Mouse (Mus musculus): ENCODE data around the gene Ush1c. TPM values are rescaled to one million over a fixed set of nuclear protein-coding genes. Genes with fewer than 3 reads are reported as not detected.
"Not testable (repeated sequence)": the region's sequence is repeated elsewhere in the genome, so short reads cannot be mapped to it uniquely, and the experiment has no call there.

Ush1c gene
- polyA plus RNA-seq, 1 experiment from 2014 or later: 2.4 TPM

DNA sequence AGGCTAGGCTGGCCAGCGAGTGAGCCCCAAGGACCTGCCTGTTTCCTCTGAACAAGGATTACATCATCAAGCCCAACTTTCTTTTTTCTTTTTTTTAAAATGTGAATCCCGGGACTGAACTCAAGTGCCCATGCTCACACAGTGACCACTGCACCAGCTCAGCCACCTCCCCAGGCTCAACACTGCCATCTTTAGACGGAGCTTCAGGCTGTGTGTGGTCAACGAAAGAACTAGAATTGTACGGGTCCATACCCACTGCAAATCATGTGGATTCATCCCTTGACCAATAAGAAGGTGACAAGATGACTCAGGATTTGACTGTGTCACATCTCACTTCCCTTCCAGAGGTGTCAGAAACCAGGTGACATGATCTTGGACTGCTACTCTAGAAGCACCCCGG, 33.5 kb downstream of the Ush1c start:
- H3K4me2 ChIP-seq: no peak overlapping the region
- WGBS: 66% methylated on average over 6 of the region's 6 CpGs
- ATAC-seq (ENCODE audit: insufficient number of reproducible peaks, low FRiP score): no peak
- no peak overlapping the region for H3K9ac ChIP-seq
- H3K4me1 ChIP-seq (replicated peaks): peaks cover 14% of the 10 kb centered on the region
- H3K4me3 ChIP-seq: no peak overlapping the region
- H3K27me3 ChIP-seq (replicated peaks): peaks cover 24% of the 10 kb centered on the region; the same call in 1 of the 2 replicates
- no peaks in the 10 kb centered on the region for H3K9me3 ChIP-seq (replicated peaks)
- H3K36me3 ChIP-seq: no peaks in the 10 kb centered on the region
- H3K27ac ChIP-seq (ENCODE audit: poor library complexity, severe bottlenecking): no peak overlapping the region

DNA sequence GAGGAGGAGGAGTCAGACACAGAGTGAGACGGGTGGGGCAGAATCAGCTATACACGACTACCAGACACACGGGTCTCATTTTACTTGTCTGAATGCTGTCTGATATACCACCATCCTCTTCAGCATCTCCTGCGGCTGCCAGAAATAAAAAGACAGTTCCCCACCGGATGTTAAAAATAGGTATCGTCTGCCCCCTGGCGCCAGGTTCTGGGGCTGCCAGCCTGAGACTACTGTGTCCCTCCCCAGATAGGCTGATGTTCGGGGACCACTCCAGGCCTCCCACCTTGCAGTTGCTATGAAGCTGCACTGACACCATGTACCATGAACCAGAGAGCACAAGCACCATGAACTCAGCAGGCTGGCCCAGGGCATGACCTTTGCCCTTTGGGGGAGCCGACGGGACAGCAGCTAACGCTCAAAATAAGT, 34.2 kb downstream of the Ush1c start:
- WGBS: 44% methylated on average over 11 of the region's 11 CpGs
- H3K4me3 ChIP-seq: no peak overlapping the region
- no peaks in the 10 kb centered on the region for H3K36me3 ChIP-seq
- H3K9ac ChIP-seq: no peak overlapping the region
- H3K4me2 ChIP-seq: no peak overlapping the region
- ATAC-seq (ENCODE audit: insufficient number of reproducible peaks, low FRiP score): no peak
- H3K27me3 ChIP-seq (replicated peaks): peaks cover 20% of the 10 kb centered on the region; the same call in 1 of the 2 replicates
- H3K27ac ChIP-seq (ENCODE audit: poor library complexity, severe bottlenecking): no peak overlapping the region
- peaks cover 14% of the 10 kb centered on the region for H3K4me1 ChIP-seq (replicated peaks)
- H3K9me3 ChIP-seq (replicated peaks): no peaks in the 10 kb centered on the region

DNA sequence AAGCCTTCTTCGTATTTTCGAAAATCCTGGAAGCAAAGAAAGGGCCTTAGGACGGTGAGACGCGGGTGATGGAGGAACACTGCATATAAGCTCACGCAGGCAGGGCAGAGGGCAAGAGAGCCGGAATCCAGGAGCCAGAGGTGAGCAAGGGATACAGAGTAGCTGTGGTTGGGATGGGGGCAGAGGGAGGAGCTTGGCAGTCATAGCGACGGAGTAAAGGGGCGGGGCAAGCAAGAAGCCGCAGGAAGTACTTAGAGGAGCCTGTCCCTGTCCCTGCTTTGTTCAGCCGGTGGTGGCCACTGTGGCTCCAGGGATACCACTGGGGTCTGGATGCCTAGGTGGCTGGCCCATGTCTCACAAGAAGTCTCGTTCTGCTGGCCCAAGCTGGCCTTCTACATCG, 36.7 kb downstream of the Ush1c start:
- Histone ChIP-seq H3K4me3 (no peak overlapping the region), H3K4me1 (replicated peaks) (peaks cover 14% of the 10 kb centered on the region), H3K4me2 (peak overlapping the region; percentile 14; the same call in 1 of the 2 replicates), H3K27me3 (replicated peaks) (0 out of 2 replicates have a peak, but pooled peaks cover 10% of the 10 kb centered on the region), H3K9me3 (replicated peaks) (no peaks in the 10 kb centered on the region), H3K9ac (no peak overlapping the region), H3K36me3 (no peaks in the 10 kb centered on the region), H3K27ac (ENCODE audit: poor library complexity, severe bottlenecking) (no peak overlapping the region)
- no peak for ATAC-seq (ENCODE audit: insufficient number of reproducible peaks, low FRiP score)
- 19% methylated on average over 14 of the region's 14 CpGs for WGBS

DNA sequence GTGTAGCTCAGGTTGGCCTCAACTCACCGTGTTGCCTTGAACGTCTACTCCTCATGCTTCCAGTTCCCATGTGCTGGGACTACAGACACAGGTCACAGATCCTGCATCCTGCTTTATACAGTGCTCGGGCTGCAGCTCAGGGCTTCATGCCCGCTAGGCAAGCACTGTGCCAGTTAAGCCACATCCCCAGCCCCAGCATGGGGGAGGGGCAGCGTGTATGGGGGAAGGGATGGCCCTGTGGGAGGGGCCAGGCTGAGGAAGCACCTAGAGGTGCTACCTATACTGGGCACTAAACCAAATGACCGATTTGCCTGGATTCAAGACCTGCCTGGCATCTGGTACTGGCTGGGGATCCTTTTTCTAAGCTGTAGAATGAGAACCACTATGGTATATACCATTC, 38.3 kb downstream of the Ush1c start:
- no peak overlapping the region for H3K9ac ChIP-seq
- H3K4me1 ChIP-seq (replicated peaks): peaks cover 14% of the 10 kb centered on the region
- no peak overlapping the region for H3K27ac ChIP-seq (ENCODE audit: poor library complexity, severe bottlenecking)
- no peak for ATAC-seq (ENCODE audit: insufficient number of reproducible peaks, low FRiP score)
- WGBS: 70% methylated on average over 6 of the region's 6 CpGs
- H3K4me3 ChIP-seq: no peak overlapping the region
- 0 out of 2 replicates have a peak, but pooled peaks cover 8% of the 10 kb centered on the region for H3K27me3 ChIP-seq (replicated peaks)
- H3K4me2 ChIP-seq: no peak overlapping the region
- no peaks in the 10 kb centered on the region for H3K9me3 ChIP-seq (replicated peaks)
- no peaks in the 10 kb centered on the region for H3K36me3 ChIP-seq

DNA sequence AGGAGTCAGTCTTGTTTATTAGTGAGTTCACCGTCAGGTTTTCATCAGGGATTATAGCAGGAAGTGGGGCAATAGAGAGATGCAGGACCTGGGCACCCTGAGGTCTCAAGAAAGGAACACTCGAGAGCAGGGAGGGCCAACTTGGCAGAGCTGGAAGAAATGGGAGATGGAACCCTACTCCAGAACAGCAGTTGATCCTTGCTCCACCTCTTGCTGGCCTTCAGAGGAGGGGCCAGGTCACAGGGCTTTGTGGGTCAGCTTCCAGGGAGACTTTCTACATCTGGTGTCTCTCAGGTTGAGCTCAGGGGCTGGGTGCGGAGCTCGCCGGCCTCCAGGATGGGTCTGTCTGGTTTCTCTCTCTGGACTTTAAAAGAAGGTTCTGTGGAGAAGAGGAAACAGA, 42.9 kb downstream of the Ush1c start:
- WGBS: 67% methylated on average over 5 of the region's 5 CpGs
- Histone ChIP-seq H3K27me3 (replicated peaks) (0 out of 2 replicates have a peak, but pooled peaks cover 6% of the 10 kb centered on the region), H3K4me1 (replicated peaks) (0 out of 2 replicates have a peak, but pooled peaks cover 6% of the 10 kb centered on the region), H3K9me3 (replicated peaks) (no peaks in the 10 kb centered on the region), H3K4me3 (no peak overlapping the region), H3K4me2 (no peak overlapping the region), H3K36me3 (no peaks in the 10 kb centered on the region), H3K9ac (no peak overlapping the region), H3K27ac (ENCODE audit: poor library complexity, severe bottlenecking) (no peak overlapping the region)
- ATAC-seq (ENCODE audit: insufficient number of reproducible peaks, low FRiP score): no peak

DNA sequence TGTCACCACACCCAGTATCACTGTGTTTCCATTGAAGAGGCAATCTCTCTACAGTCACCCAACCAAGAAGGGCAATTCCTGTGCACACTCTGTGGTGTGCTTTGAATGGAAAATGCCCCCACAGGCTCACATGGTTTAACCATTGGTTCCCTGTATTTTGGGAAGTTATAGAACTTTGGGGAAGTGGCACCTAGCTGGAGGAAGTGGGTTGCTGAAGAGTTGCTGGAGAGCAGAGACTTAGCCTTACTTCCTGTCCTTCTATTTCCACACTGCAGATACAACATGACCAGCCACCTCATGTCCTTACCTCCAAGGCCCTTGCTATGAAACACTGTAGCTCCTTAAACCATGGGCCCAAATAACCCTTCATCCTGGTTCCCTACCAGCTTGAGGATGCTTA, 54.1 kb downstream of the Ush1c start:
- no peak overlapping the region for H3K4me2 ChIP-seq
- ATAC-seq (ENCODE audit: insufficient number of reproducible peaks, low FRiP score): no peak
- no peak overlapping the region for H3K9ac ChIP-seq
- H3K4me1 ChIP-seq (replicated peaks): peaks cover 10% of the 10 kb centered on the region
- no peak overlapping the region for H3K4me3 ChIP-seq
- no peaks in the 10 kb centered on the region for H3K36me3 ChIP-seq
- H3K27ac ChIP-seq (ENCODE audit: poor library complexity, severe bottlenecking): no peak overlapping the region
- no peaks in the 10 kb centered on the region for H3K9me3 ChIP-seq (replicated peaks)
- peaks cover 48% of the 10 kb centered on the region for H3K27me3 ChIP-seq (replicated peaks)

DNA sequence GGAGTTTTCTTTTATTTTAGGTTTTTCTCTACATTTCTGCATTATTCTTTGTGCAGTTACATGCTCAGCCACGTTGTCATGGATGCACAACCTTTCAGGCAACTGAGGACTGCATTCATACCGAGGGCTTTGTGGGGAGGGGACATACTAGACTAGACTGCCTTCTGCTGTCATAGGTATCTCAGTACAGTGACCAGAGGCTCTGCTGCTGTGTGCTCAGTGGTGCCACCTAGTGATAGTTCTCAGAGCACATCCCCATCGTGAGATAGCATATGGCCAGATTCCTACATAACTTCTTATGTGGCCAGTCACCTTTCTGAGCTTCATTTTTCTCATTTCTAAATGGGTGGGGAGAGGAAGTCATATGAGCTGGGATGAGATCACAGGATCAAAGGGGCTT, 56.7 kb downstream of the Ush1c start:
- no peak overlapping the region for H3K9ac ChIP-seq
- WGBS: 6% methylated on average over 3 of the region's 3 CpGs
- H3K27ac ChIP-seq (ENCODE audit: poor library complexity, severe bottlenecking): no peak overlapping the region
- no peak for ATAC-seq (ENCODE audit: insufficient number of reproducible peaks, low FRiP score)
- peaks cover 69% of the 10 kb centered on the region for H3K27me3 ChIP-seq (replicated peaks)
- H3K4me2 ChIP-seq: no peak overlapping the region
- H3K4me3 ChIP-seq: no peak overlapping the region
- H3K9me3 ChIP-seq (replicated peaks): no peaks in the 10 kb centered on the region
- H3K4me1 ChIP-seq (replicated peaks): peaks cover 10% of the 10 kb centered on the region
- H3K36me3 ChIP-seq: no peaks in the 10 kb centered on the region

DNA sequence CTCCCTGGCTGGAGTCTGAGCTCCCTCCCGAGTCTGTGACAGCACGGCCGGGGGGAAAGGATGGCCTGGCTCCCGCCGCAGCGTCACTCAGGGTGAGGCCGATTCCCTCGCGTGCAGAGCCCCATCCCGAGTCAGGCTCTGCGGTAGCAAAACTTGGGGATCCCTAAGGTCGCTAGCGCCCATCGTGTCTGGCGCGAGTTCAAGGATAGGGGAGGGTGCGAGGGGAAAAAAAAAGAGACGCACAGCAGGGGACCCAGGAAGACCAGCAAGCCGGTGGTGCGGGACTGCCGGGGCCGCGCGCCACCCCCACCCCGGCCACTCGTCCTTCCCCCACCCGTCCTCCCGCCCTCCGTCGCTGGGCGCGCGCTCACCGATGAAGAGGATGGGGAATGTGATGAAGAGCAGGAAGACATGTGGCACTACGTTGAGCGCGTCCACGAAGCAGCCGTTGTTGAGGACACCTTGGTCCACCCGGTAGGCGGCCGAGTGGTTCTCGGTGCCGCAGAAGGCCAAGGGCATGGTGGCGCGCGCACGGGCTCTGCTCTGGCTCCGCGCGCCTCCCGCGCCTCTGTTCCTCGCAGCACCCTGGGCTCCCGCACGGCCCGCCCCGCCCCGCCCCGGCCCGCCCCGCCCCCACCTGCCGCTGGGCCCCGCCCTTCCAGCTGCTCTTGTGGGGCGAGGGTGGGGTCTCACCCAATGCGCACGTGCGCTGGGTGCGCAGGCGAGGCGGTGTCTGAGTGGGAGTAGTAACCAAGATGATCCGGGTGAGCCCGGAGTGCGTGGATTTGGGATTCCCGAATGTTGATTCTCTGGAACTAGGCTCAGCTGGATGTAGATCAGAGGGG, 58.6 kb downstream of the Ush1c start, which contains the start of gene Abcc8:
TSS of gene Abcc8 (minus strand) at position 603 of the 845 bp plus-strand sequence.
- Histone ChIP-seq H3K27me3 (replicated peaks) (peaks cover 71% of the 10 kb centered on the region), H3K9ac (peak within 1 kb of the TSS; percentile 42), H3K4me2 (peak within 1 kb of the TSS; percentile 85), H3K36me3 (no peaks in the 10 kb centered on the region), H3K27ac (ENCODE audit: poor library complexity, severe bottlenecking) (no peak within 1 kb of the TSS), H3K4me1 (replicated peaks) (peaks cover 10% of the 10 kb centered on the region), H3K4me3 (peak within 1 kb of the TSS; percentile 47), H3K9me3 (replicated peaks) (no peaks in the 10 kb centered on the region)
- 2% methylated on average over 70 of the region's 75 CpGs for WGBS
- ATAC-seq (ENCODE audit: insufficient number of reproducible peaks, low FRiP score): peak; percentile 38; the same call in 1 of the 2 replicates

DNA sequence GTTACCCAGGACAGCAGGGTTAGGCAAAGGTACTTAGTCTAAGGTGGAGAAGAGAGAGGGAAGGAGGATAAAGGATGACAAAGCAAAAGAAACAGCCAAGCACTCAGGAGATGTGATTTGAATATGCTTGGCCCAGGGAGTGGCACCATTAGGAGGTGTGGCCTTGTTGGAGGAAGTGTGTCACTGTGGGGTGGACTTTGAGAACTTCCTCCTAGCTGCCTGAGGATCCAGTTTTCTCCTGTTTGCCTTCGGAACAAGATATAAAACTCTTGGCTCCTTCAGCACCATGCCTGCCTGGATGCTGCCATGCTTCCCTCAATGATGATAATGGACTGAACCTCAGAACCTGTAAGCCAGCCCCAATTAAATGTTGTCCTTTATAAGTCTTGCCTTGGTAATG, 69.3 kb downstream of the Ush1c start:
- WGBS: 75% methylated on average over 1 of the region's 1 CpGs
- H3K36me3 ChIP-seq; H3K4me1 ChIP-seq (replicated peaks); H3K27ac ChIP-seq (ENCODE audit: poor library complexity, severe bottlenecking); H3K27me3 ChIP-seq (replicated peaks); ATAC-seq (ENCODE audit: insufficient number of reproducible peaks, low FRiP score); H3K9me3 ChIP-seq (replicated peaks); H3K4me3 ChIP-seq; H3K4me2 ChIP-seq; H3K9ac ChIP-seq: not testable (repeated sequence)

DNA sequence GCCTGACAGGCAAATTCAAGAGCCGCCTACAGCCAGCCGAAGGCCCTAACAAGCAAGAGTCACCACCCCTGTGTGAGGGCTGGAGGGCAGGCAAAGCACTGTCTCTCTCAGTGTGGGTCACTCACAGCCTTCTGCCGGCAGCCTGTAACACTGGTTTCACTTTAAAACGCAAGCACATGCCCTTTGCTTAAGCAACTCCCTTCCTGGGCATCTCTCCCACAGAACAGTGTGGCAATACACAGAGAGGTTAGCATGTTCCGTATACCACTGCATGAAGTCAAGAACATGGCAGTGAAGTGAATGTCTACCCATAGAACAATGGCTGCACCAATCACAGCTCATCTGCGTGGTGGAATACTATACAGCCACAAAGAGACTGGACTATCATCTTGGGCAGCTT, 69.9 kb downstream of the Ush1c start:
- 85% methylated on average over 6 of the region's 6 CpGs for WGBS

DNA sequence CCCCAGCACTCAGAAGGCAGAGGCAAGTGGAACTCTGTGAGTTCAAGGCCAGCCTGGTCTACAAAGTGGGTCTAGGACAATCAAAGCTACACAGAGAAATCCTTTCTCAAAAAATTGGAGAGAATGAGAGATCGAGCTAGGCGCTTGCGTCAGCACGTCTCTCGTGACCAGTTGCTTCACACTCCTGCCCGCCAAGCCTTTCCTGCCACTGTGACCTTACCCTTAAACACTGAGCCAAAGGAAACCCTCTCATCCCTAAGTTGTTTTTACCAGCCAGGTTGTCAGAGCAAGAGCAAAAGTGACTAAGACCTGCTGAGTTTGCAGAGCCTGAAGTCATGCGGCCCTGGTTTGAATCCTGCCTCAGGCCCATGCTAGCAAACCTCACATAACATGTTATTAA, 70.4 kb downstream of the Ush1c start:
- Histone ChIP-seq H3K9ac (no peak overlapping the region), H3K4me1 (replicated peaks) (no peaks in the 10 kb centered on the region; the same call in 1 of the 2 replicates), H3K36me3 (no peaks in the 10 kb centered on the region), H3K4me3 (no peak overlapping the region), H3K27me3 (replicated peaks) (no peaks in the 10 kb centered on the region), H3K27ac (ENCODE audit: poor library complexity, severe bottlenecking) (no peak overlapping the region), H3K4me2 (no peak overlapping the region), H3K9me3 (replicated peaks) (no peaks in the 10 kb centered on the region)
- 83% methylated on average over 7 of the region's 7 CpGs for WGBS
- no peak for ATAC-seq (ENCODE audit: insufficient number of reproducible peaks, low FRiP score)

More for the DNA sequence above, 69.9 kb downstream of the Ush1c start:
- no peak overlapping the region for H3K4me2 ChIP-seq
- no peaks in the 10 kb centered on the region for H3K27me3 ChIP-seq (replicated peaks)
- no peak overlapping the region for H3K27ac ChIP-seq (ENCODE audit: poor library complexity, severe bottlenecking)
- H3K9me3 ChIP-seq (replicated peaks): no peaks in the 10 kb centered on the region
- H3K4me3 ChIP-seq: no peak overlapping the region
- no peak overlapping the region for H3K9ac ChIP-seq
- no peak for ATAC-seq (ENCODE audit: insufficient number of reproducible peaks, low FRiP score)
- H3K36me3 ChIP-seq: no peaks in the 10 kb centered on the region
- no peaks in the 10 kb centered on the region for H3K4me1 ChIP-seq (replicated peaks)

Data from heart, embryonic 12.5 days (tissue).